Mouse (Mus musculus) MN1 (cell line): Measurements from ENCODE around the gene Olfr131.
"Not testable (repeated sequence)": the region's sequence is repeated elsewhere in the genome, so short reads cannot be mapped to it uniquely, and the experiment has no call there.

Source experiments
- DNase-seq: peaks from one replicate; pipeline ENCODE4 v3.0.0-alpha.2; 2016; ENCODE audit warnings: low spot score

The Olfr131 gene

GRCm38 (mm10) chr17:38088593-38088992 is at the start of gene Olfr131:
TSS of gene Olfr131 (minus strand) at chr17:38088693.
- DNase-seq: no peak

- DNase-seq: no peak
These were observed 45.9 kb upstream of the Olfr131 start, which contains the start of gene Olfr132 for GRCm38 (mm10) chr17:38134426-38134825. TSS of gene Olfr132 (minus strand) at chr17:38134526.

- DNase-seq: not testable (repeated sequence)
These were observed 36.9 kb upstream of the Olfr131 start for GRCm38 (mm10) chr17:38125371-38125770.

- DNase-seq: not testable (repeated sequence)
These were observed 35.7 kb upstream of the Olfr131 start for GRCm38 (mm10) chr17:38124199-38124598.

GRCm38 (mm10) chr17:38082364-38082763 is 6.1 kb downstream of the Olfr131 start:
- no peak for DNase-seq

GRCm38 (mm10) chr17:38063621-38064020 is 24.9 kb downstream of the Olfr131 start, which contains the start of gene Olfr130:
TSS of gene Olfr130 (plus strand) at chr17:38063921.
- no peak for DNase-seq

GRCm38 (mm10) chr17:38059979-38060378 is 28.5 kb downstream of the Olfr131 start, which contains the start of gene Olfr129:
TSS of gene Olfr129 (minus strand) at chr17:38060079.
- no peak for DNase-seq
